Mouse (Mus musculus) CH12.LX (cell line): ENCODE measurements at regions not wholly inside any gene's neighbourhood (a gene's known extent, or its start where the extent isn't known, plus 50 kb on each side); places are given as distances from the start of the nearest gene placed in this dataset.

ENCODE experiments used
- DNase-seq: peaks from one replicate; pipeline ENCODE4 v3.0.0-alpha.2; 2013; ENCODE audit errors: extremely low read depth
- H3K27ac ChIP-seq: 2 replicates; pipeline ENCODE4 v1.5.1; 2012; ENCODE audit warnings: low read depth, mild to moderate bottlenecking, control low read depth, moderate library complexity; ENCODE audit not compliant: insufficient read depth
- H3K27me3 ChIP-seq: replicated peaks from 2 replicates; pipeline ENCODE3; 2012; ENCODE audit warnings: inconsistent platforms
- H3K36me3 ChIP-seq, 2 experiments: replicated peaks in 1 of 2; 2 replicates each; pipeline versions ENCODE3 to v1.6.1; 2012; ENCODE audit warnings: inconsistent platforms in 1 of 2, low read length in 1 of 2, mild to moderate bottlenecking in 1 of 2, mixed read lengths in 1 of 2, moderate library complexity in 1 of 2; ENCODE audit not compliant: control insufficient read depth in 1 of 2, insufficient read depth in 1 of 2
- H3K4me1 ChIP-seq, 2 experiments: 2 replicates each; pipeline ENCODE4 v1.6.1; 2012; ENCODE audit warnings: inconsistent platforms in 1 of 2, moderate library complexity in 1 of 2; ENCODE audit not compliant: insufficient read depth in 2 of 2, control insufficient read depth in 1 of 2
- H3K4me2 ChIP-seq: 2 replicates; pipeline ENCODE4 v1.6.1; 2012; ENCODE audit warnings: low read depth, mild to moderate bottlenecking, control low read depth; ENCODE audit not compliant: poor library complexity, insufficient read depth, severe bottlenecking
- H3K4me3 ChIP-seq, 3 experiments: fragments of 150-350 bp in 1 of 3; sonication (generic) in 1 of 3; replicated peaks in 1 of 3; 2 replicates each; pipeline versions ENCODE3 to v1.5.1; 2011 to 2012; ENCODE audit warnings: low read depth in 2 of 3, low read length in 2 of 3, mild to moderate bottlenecking in 2 of 3, moderate library complexity in 2 of 3, control low read depth in 1 of 3, improper control_type of control experiment in 1 of 3, inconsistent platforms in 1 of 3, mixed read lengths in 1 of 3; ENCODE audit not compliant: poor library complexity in 1 of 3
- H3K79me2 ChIP-seq: replicated peaks from 2 replicates; pipeline ENCODE4 v1.6.1; 2012; ENCODE audit warnings: mild to moderate bottlenecking, moderate library complexity; ENCODE audit not compliant: control insufficient read depth, poor library complexity, insufficient read depth, severe bottlenecking; ENCODE audit errors: extremely low read depth
- H3K9ac ChIP-seq: 2 replicates; pipeline ENCODE4 v1.6.1; 2012; ENCODE audit warnings: low read depth, mild to moderate bottlenecking, control low read depth, moderate library complexity; ENCODE audit not compliant: insufficient read depth
- H3K9me3 ChIP-seq: replicated peaks from 2 replicates; pipeline ENCODE3; 2012; ENCODE audit warnings: low read length, inconsistent platforms, mixed read lengths
- CHD2 ChIP-seq: IDR thresholded peaks from 2 replicates; pipeline ENCODE4 v1.6.1; 2011; ENCODE audit warnings: low read length, improper control_type of control experiment
- ELF1 ChIP-seq: IDR thresholded peaks from 2 replicates; pipeline ENCODE4 v1.6.1; 2014; ENCODE audit warnings: low read depth, mild to moderate bottlenecking, inconsistent platforms, low read length, improper control_type of control experiment
- ETS1 ChIP-seq: conservative IDR thresholded peaks from 2 replicates; pipeline ENCODE4 v1.6.1; 2012; ENCODE audit warnings: low read depth, mild to moderate bottlenecking, inconsistent platforms, low read length, improper control_type of control experiment, moderate library complexity
- HCFC1 ChIP-seq: IDR thresholded peaks from 2 replicates; pipeline ENCODE4 v1.6.1; 2012; ENCODE audit warnings: low read depth, mild to moderate bottlenecking, inconsistent platforms, low read length, improper control_type of control experiment
- JUND ChIP-seq: conservative IDR thresholded peaks from 2 replicates; pipeline ENCODE4 v1.6.1; 2011; ENCODE audit warnings: low read depth, low read length, improper control_type of control experiment
- MAFK ChIP-seq: IDR thresholded peaks from 2 replicates; pipeline ENCODE4 v1.6.1; 2011; ENCODE audit warnings: low read length, improper control_type of control experiment; ENCODE audit not compliant: insufficient replicate concordance
- MAX ChIP-seq: IDR thresholded peaks from 2 replicates; pipeline ENCODE4 v1.6.1; 2011; ENCODE audit warnings: low read length, improper control_type of control experiment
- MAZ ChIP-seq: IDR thresholded peaks from 2 replicates; pipeline ENCODE4 v1.6.1; 2012; ENCODE audit warnings: low read depth, mild to moderate bottlenecking, inconsistent platforms, low read length, improper control_type of control experiment, moderate library complexity
- MYC ChIP-seq: IDR thresholded peaks from 2 replicates; pipeline ENCODE4 v1.6.1; 2011; ENCODE audit warnings: low read depth, mild to moderate bottlenecking, improper control_type of control experiment, low read length
- NELFE ChIP-seq: IDR thresholded peaks from 2 replicates; pipeline ENCODE4 v1.6.1; 2011; ENCODE audit warnings: low read depth, low read length, improper control_type of control experiment
- PAX5 ChIP-seq: IDR thresholded peaks from 2 replicates; pipeline ENCODE4 v1.6.1; 2012; ENCODE audit warnings: low read length, inconsistent platforms, mixed read lengths
- POLR2A ChIP-seq: IDR thresholded peaks from 2 replicates; pipeline ENCODE4 v1.6.1; 2011; ENCODE audit warnings: low read depth, mild to moderate bottlenecking, improper control_type of control experiment, low read length
- POLR2AphosphoS2 ChIP-seq: IDR thresholded peaks from 2 replicates; pipeline ENCODE4 v1.6.1; 2011; ENCODE audit warnings: low read depth, low read length, improper control_type of control experiment
- TCF12 ChIP-seq: IDR thresholded peaks from 2 replicates; pipeline ENCODE4 v1.6.1; 2014; ENCODE audit warnings: low read depth, mild to moderate bottlenecking, inconsistent platforms, low read length, improper control_type of control experiment
- UBTF ChIP-seq: IDR thresholded peaks from 2 replicates; pipeline ENCODE4 v1.6.1; 2012; ENCODE audit warnings: low read depth, mild to moderate bottlenecking, inconsistent platforms, low read length, improper control_type of control experiment, moderate library complexity
- USF1 ChIP-seq: IDR thresholded peaks from 2 replicates; pipeline ENCODE4 v1.6.1; 2014; ENCODE audit warnings: low read depth, mild to moderate bottlenecking, inconsistent platforms, low read length, improper control_type of control experiment
- ZNF384 ChIP-seq: IDR thresholded peaks from 2 replicates; pipeline ENCODE4 v1.6.1; 2012; ENCODE audit warnings: low read depth, low read length, improper control_type of control experiment, inconsistent platforms
- dilution Hi-C: fragments of 300-500 bp; cut with MboI; formaldehyde crosslinking; loops from 2 replicates; pipeline ENCODE4 v1.14.3; 2020; ENCODE audit warnings: low sequenced_read_pairs; ENCODE audit not compliant: extremely low pct_unique_long_range_greater_than_20kb, extremely low pct_ligation_motif_present
- in situ Hi-C: fragments of 300-500 bp; cut with MboI; formaldehyde crosslinking; loops from 3 replicates; pipeline ENCODE4 v1.14.3; 2019; ENCODE audit warnings: low sequenced_read_pairs, low pct_ligation_motif_present, low pct_unique_long_range_greater_than_20kb, mixed read lengths

DNA sequence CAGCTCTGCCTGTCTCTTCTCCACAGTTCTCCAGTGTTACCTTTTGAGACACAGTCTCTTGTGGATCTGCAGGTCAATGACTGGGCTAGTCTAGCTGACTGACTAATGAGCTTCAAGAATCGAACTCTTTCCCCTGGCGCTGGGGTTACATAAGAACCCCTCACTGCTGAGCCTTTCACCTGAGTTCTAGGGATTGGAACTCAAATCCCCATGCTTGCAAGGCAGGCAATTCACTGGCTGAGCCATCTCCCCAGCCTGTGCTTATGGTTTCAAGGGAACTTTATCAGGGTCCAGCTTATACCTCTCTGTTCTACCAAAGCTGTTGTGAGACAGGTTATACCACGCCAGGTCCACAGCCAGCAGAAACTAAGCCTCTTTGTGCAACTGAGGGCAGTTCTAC is 69.7 kb upstream of the Armc2 start:
- Histone ChIP-seq H3K27ac (no peak overlapping the region), H3K4me1 (peaks cover 0 to 12% of the 10 kb centered on the region in 2 experiments; a peak in 2 of 4 replicates), H3K9ac (no peak overlapping the region), H3K9me3 (peaks cover 3% of the 10 kb centered on the region), H3K4me2 (no peak overlapping the region), H3K27me3 (no peaks in the 10 kb centered on the region), H3K36me3 (no peaks in the 10 kb centered on the region), H3K79me2 (no peaks in the 10 kb centered on the region), H3K4me3 (no peak overlapping the region)
- TF ChIP-seq TCF12, result no peak
- TF ChIP-seq UBTF, result no peak
- no peak for DNase-seq
- in situ Hi-C loops (no loop called here), dilution Hi-C loops (no loop called here)

DNA sequence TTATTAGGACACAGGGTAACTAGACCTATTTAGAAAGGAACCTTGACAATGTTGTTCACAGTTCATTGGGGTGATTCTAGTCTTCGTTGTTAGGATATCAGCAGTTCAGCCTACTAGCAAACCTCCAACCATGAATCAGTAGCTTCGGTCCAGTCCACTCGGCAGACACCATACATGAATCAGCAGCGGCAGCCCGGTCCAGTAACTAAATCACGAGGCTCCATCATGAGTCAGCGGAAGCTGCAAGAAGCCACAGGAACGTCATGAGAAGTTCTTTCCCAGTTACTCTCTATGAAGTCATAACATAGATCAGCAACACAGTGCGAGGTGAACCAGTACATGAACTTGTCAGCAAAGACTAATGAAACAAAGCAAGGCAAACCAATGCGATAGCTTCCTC is 68.4 kb upstream of the Armc2 start:
- no peak for DNase-seq

DNA sequence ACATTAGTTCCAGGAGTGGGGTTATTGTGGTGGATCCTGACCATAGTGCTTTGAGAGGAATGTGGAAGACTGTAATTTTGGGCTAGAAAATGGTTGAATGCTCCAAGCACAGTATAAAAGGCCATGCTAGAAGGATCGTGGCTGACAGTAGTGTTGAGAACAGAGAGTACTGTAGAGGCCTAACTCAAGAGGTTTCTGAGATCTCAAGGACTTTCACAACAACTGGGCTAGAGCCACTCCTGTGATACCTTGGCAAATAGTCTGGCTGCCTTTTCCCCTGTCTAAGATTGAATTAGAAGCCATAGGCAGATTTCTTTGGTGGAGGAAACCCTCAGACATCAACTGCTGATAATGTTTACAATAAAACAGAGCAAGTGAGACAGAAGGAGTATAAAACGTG is 67.1 kb upstream of the Armc2 start:
- Histone ChIP-seq H3K4me1 (peaks cover 0 to 12% of the 10 kb centered on the region in 2 experiments; a peak in 2 of 4 replicates), H3K4me3 (no peak overlapping the region), H3K27ac (no peak overlapping the region), H3K79me2 (no peaks in the 10 kb centered on the region), H3K4me2 (no peak overlapping the region), H3K36me3 (no peaks in the 10 kb centered on the region), H3K9ac (no peak overlapping the region), H3K9me3 (peaks cover 3% of the 10 kb centered on the region), H3K27me3 (no peaks in the 10 kb centered on the region)
- in situ Hi-C loops (no loop called here), dilution Hi-C loops (no loop called here)
- DNase-seq, result no peak
- TF ChIP-seq HCFC1 (no peak), USF1 (no peak), MAX (no peak), MYC (no peak), POLR2A (no peak), NELFE (no peak), ZNF384 (no peak), PAX5 (no peak), MAFK (no peak), JUND (no peak), ELF1 (no peak), POLR2AphosphoS2 (no peak), ETS1 (no peak), CHD2 (no peak), MAZ (no peak)

More for the DNA sequence above, 68.4 kb upstream of the Armc2 start:
- H3K27me3 ChIP-seq, result no peaks in the 10 kb centered on the region
- H3K4me2 ChIP-seq, result no peak overlapping the region
- H3K9ac ChIP-seq, result no peak overlapping the region
- no peak overlapping the region for H3K27ac ChIP-seq
- dilution Hi-C loops (no loop called here), in situ Hi-C loops (no loop called here)
- no peak for TF ChIP-seq MAZ
- H3K36me3 ChIP-seq, result no peaks in the 10 kb centered on the region
- H3K4me1 ChIP-seq, result peaks cover 0 to 12% of the 10 kb centered on the region in 2 experiments; a peak in 2 of 4 replicates
- H3K79me2 ChIP-seq, result no peaks in the 10 kb centered on the region
- peaks cover 3% of the 10 kb centered on the region for H3K9me3 ChIP-seq
- no peak overlapping the region for H3K4me3 ChIP-seq
